Comparison of ENCODE assay signal across 20 mouse cellular contexts in the genomic region with DNA sequence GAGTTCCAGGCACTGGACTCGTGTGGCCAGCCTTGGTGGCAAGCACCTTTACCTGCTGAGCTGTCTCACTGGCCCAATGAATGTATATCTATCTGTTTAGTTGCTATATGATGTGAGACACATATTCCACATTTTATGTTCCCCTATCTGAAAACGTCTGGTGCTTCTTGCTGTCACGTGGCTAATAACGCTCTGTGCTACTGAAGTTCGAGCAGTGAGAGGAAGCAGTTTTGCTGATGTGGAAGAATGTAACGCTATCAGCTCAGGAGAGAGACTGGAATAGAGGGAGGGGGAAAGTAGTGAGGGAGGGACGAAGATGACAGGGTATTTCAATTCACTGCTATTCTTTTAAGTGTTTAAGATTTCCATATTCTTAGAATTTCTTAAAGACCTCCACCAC.
DNase-seq lines count a peak whose midpoint lies in the region; ATAC-seq lines count a peak whose summit lies in the region.
"Had no signal": no experiment of that assay in that cellular context is flagged by ENCODE, and none has a peak within 500 bp of the region (broad histone marks: within the 10 kb centered on the region; RNA-seq: fewer than 3 reads in every experiment).

No protein-coding gene starts in this region.

- no peak for DNase-seq in liver, embryonic 13.5 days
- no peak for DNase-seq in liver
- DNase-seq in thymus, postnatal 4 days, result no peak
- no peak for DNase-seq in right cerebral cortex, postnatal 4 days
- DNase-seq: adrenal gland, adult 8-10 months; adrenal gland, postnatal 14 days; adrenal gland, postnatal 36 days; cerebellum, adult 11-12 months; cerebellum, adult 2 months; cerebellum, adult 9-10 months; cerebellum, postnatal 10 days; cerebellum, postnatal 25 days; forebrain, postnatal 0 days had no signal

- no peaks in the 10 kb centered on the region for H3K36me3 ChIP-seq in liver, embryonic 13.5 days
- H3K36me3 ChIP-seq: embryonic facial prominence, embryonic 10.5 days; embryonic facial prominence, embryonic 12.5 days; forebrain, embryonic 15.5 days had no signal

- WGBS in liver, embryonic 13.5 days (ENCODE audit: insufficient replicate concordance), result 23% methylated on average over 7 of the region's 7 CpGs

- H3K9me3 ChIP-seq in liver, embryonic 13.5 days (replicated peaks), result no peaks in the 10 kb centered on the region
- H3K9me3 ChIP-seq: embryonic facial prominence, embryonic 10.5 days; embryonic facial prominence, embryonic 12.5 days; forebrain, embryonic 13.5 days; forebrain, embryonic 15.5 days had no signal

- ATAC-seq in liver, embryonic 13.5 days (ENCODE audit: low read depth), result 0 out of 2 replicates have a peak, but pooled peaks have one; percentile 46
- ATAC-seq in granulocyte monocyte progenitor cell, adult 5-6 weeks (replicated peaks; ENCODE audit: poor library complexity, severe bottlenecking), result peak; percentile 25; the same call in 1 of the 2 replicates
- ATAC-seq: activated CD4-positive, CD25-positive, alpha-beta regulatory T cell, adult 4 months; forebrain, embryonic 13.5 days; forebrain, embryonic 15.5 days; forebrain, postnatal 0 days; Patski had no signal

- H3K27ac ChIP-seq in liver, embryonic 13.5 days, result no peak overlapping the region
- H3K27ac ChIP-seq: embryonic facial prominence, embryonic 10.5 days; embryonic facial prominence, embryonic 12.5 days; forebrain, embryonic 13.5 days; forebrain, embryonic 15.5 days had no signal

- H3K27me3 ChIP-seq in liver, embryonic 13.5 days, result no peaks in the 10 kb centered on the region
- H3K27me3 ChIP-seq: embryonic facial prominence, embryonic 12.5 days; forebrain, embryonic 13.5 days; forebrain, embryonic 15.5 days; Patski had no signal

- H3K9ac ChIP-seq in liver, embryonic 13.5 days, result no peak overlapping the region
- H3K9ac ChIP-seq: embryonic facial prominence, embryonic 12.5 days; forebrain, embryonic 13.5 days; forebrain, embryonic 15.5 days; forebrain, postnatal 0 days had no signal

- no peak overlapping the region for H3K4me2 ChIP-seq in liver, embryonic 13.5 days
- H3K4me2 ChIP-seq: embryonic facial prominence, embryonic 12.5 days; forebrain, embryonic 13.5 days; forebrain, embryonic 15.5 days had no signal

- H3K4me3 ChIP-seq in liver, embryonic 13.5 days (replicated peaks), result no peak overlapping the region
- H3K4me3 ChIP-seq: embryonic facial prominence, embryonic 10.5 days; embryonic facial prominence, embryonic 12.5 days; forebrain, embryonic 13.5 days; forebrain, embryonic 15.5 days had no signal

- peaks cover 40% of the 10 kb centered on the region for H3K4me1 ChIP-seq in liver, embryonic 13.5 days (replicated peaks)
- H3K4me1 ChIP-seq: embryonic facial prominence, embryonic 10.5 days; embryonic facial prominence, embryonic 12.5 days; forebrain, embryonic 13.5 days; forebrain, embryonic 15.5 days had no signal
